ENCODE assay signal across 8 mouse cellular contexts in the genomic region with DNA sequence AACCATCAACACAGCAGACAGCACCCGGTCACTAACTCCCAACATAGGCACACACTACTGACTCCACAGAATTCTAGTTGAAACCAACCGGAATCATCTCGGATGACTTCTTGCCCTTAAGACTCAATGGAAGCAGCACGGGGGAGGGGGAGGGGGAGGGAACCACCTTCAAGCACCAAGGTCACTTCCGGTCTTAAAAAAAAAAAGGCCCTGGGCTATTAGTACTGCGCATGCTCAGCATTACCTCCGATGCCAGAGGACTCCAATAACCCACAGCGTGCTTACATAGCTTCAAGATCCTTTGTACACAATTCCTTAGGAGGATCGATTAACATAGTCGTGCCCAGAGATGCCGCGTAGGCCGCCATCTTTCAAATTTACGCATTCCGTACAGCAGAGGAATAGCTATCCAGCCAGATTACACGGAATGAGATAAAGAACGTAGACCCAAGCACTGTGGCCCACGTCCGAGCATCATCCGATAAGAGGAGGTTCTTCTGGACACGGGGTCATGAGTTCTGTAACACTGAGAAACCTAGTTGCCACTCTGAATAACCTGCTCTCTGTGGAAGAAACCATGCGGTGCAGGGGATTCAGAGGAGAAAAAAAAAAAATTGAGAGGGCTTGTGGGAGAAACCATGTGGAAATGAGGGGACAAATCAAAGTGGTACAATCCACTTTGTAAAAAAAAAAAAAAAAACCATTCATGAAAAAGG. TPM values are rescaled to one million over a fixed set of nuclear protein-coding genes. Genes with fewer than 3 reads are reported as not detected.
A peak's percentile ranks its signal among the peaks of the same experiment; 100 is the strongest.
DNase-seq lines count a peak whose midpoint lies in the region; ATAC-seq lines count a peak whose summit lies in the region.

TSS of gene Zfp27 (minus strand) at position 607 of the 716 bp plus-strand sequence.

- peak within 1 kb of the TSS; percentile 64 for H3K4me3 ChIP-seq in hindbrain, embryonic 15.5 days

- no peaks in the 10 kb centered on the region for H3K9me3 ChIP-seq in hindbrain, embryonic 15.5 days

- H3K4me1 ChIP-seq in hindbrain, embryonic 15.5 days (replicated peaks), result peaks cover 28% of the 10 kb centered on the region

- WGBS in hindbrain, embryonic 15.5 days, result under 1% methylated on average over 22 of the region's 22 CpGs

- H3K4me2 ChIP-seq in hindbrain, embryonic 15.5 days, result peak within 1 kb of the TSS; percentile 68

- no peaks in the 10 kb centered on the region for H3K27me3 ChIP-seq in hindbrain, embryonic 15.5 days

- H3K27ac ChIP-seq in hindbrain, embryonic 15.5 days (replicated peaks), result peak within 1 kb of the TSS; percentile 99

- peaks cover 17% of the 10 kb centered on the region for H3K36me3 ChIP-seq in hindbrain, embryonic 15.5 days

- peak; percentile 90 for ATAC-seq in hindbrain, embryonic 15.5 days (ENCODE audit: low FRiP score, low read depth)

- peak; percentile 87 for DNase-seq in WW6 (ENCODE audit: low read depth, low spot score)
- peak; percentile 65 to 73 for DNase-seq in cerebellum, postnatal 36 days
- peak; percentile 74 to 75 for DNase-seq in frontal cortex, postnatal 36 days (ENCODE audit: low spot score in 2 of 2)
- peak; percentile 62 for DNase-seq in left cerebral cortex, adult 11 months (ENCODE audit: low spot score)
- DNase-seq in lung, postnatal 4 days, result peak; percentile 65 to 71
- peak; percentile 85 for DNase-seq in right cerebral cortex, adult 18-20 months
- peak; percentile 30 for DNase-seq in urinary bladder, postnatal 25 days (ENCODE audit: low spot score)

- peak within 1 kb of the TSS; percentile 68 for H3K9ac ChIP-seq in hindbrain, embryonic 15.5 days

RNA-seq across cellular contexts. Expression of gene Zfp27, which starts in this region (rescaled TPM):
- 13.0 and 15.2 TPM in 2 replicates for polyA plus RNA-seq in hindbrain, embryonic 15.5 days (2015; fragmentation: Nextera tagmentation; extraction: Ambion mirVana)

Comparison
In these comparisons a context has a peak if more than half of its experiments do, and no peak if none do; other contexts are left out.
1. Peak in every context shown above with its lines: DNase-seq, ATAC-seq, H3K4me3 ChIP-seq and H3K27ac ChIP-seq.
2. DNase-seq: peak in every context shown above with its lines; median percentile 87 in WW6; 85 in right cerebral cortex, adult 18-20 months; 74 in frontal cortex, postnatal 36 days; 69 in cerebellum, postnatal 36 days; 68 in lung, postnatal 4 days; 62 in left cerebral cortex, adult 11 months; 30 in urinary bladder, postnatal 25 days.